In the genomic region with DNA sequence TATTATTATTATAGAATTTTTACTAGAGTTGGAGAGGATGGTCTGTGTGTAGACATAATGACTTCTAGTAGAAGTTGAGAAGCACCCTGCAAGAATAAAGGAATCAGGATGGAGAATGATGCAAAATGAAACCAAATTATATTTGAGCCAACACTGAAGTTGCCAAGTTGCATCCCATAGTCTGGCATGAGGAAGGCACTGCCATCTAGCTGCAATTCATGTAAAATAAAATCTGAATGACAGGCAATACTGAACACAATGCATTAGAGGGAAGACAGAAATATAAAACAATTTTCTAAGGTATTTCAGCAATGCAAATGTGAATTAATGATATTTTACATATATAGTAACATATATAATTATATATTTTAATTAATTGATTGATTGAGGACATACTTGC, we compare ENCODE assay signal across 34 mouse cellular contexts. TPM values are rescaled to one million over a fixed set of nuclear protein-coding genes. Genes with fewer than 3 reads are reported as not detected.
DNase-seq lines count a peak whose midpoint lies in the region; ATAC-seq and TF ChIP-seq lines count a peak whose summit lies in the region.
"Had no signal": no experiment of that assay in that cellular context is flagged by ENCODE, and none has a peak within 500 bp of the region (broad histone marks: within the 10 kb centered on the region; RNA-seq: fewer than 3 reads in every experiment).

No protein-coding gene starts in this region.

- no peaks in the 10 kb centered on the region for H3K9me3 ChIP-seq in embryonic facial prominence, embryonic 14.5 days (ENCODE audit: control insufficient read depth, low read length)
- no peaks in the 10 kb centered on the region for H3K9me3 ChIP-seq in embryonic facial prominence, embryonic 10.5 days
- H3K9me3 ChIP-seq in midbrain, postnatal 0 days (ENCODE audit: low read length) = no peaks in the 10 kb centered on the region
- H3K9me3 ChIP-seq in midbrain, embryonic 10.5 days (replicated peaks) = no peaks in the 10 kb centered on the region
- H3K9me3 ChIP-seq: embryonic facial prominence, embryonic 13.5 days; G1E; heart, embryonic 13.5 days; hindbrain, embryonic 12.5 days; limb, embryonic 10.5 days; liver, embryonic 15.5 days; lung, embryonic 15.5 days; megakaryocyte, embryonic 14.5 days; stomach, embryonic 15.5 days had no signal

- H3K36me3 ChIP-seq in embryonic facial prominence, embryonic 14.5 days (ENCODE audit: control insufficient read depth, insufficient read depth, low read length) = no peaks in the 10 kb centered on the region
- no peaks in the 10 kb centered on the region for H3K36me3 ChIP-seq in embryonic facial prominence, embryonic 10.5 days (replicated peaks)
- H3K36me3 ChIP-seq in midbrain, postnatal 0 days (ENCODE audit: insufficient read depth, low read length) = no peaks in the 10 kb centered on the region
- no peaks in the 10 kb centered on the region for H3K36me3 ChIP-seq in midbrain, embryonic 10.5 days
- H3K36me3 ChIP-seq: embryonic facial prominence, embryonic 13.5 days; G1E; heart, embryonic 13.5 days; hindbrain, embryonic 12.5 days; limb, embryonic 10.5 days; liver, embryonic 15.5 days; lung, embryonic 15.5 days; stomach, embryonic 15.5 days had no signal

- H3K27ac ChIP-seq in embryonic facial prominence, embryonic 14.5 days (replicated peaks; ENCODE audit: low read depth, low read length) = no peak overlapping the region
- H3K27ac ChIP-seq in embryonic facial prominence, embryonic 10.5 days (replicated peaks) = no peak overlapping the region
- H3K27ac ChIP-seq in midbrain, postnatal 0 days (ENCODE audit: low read depth, low read length) = no peak overlapping the region
- H3K27ac ChIP-seq in midbrain, embryonic 10.5 days (replicated peaks) = no peak overlapping the region
- H3K27ac ChIP-seq: embryonic facial prominence, embryonic 13.5 days; heart, adult 2 months; heart, embryonic 13.5 days; hindbrain, embryonic 12.5 days; limb, embryonic 10.5 days; liver, embryonic 15.5 days; lung, embryonic 15.5 days; stomach, embryonic 15.5 days had no signal

- peak; percentile 74 for TF ChIP-seq CTCF in midbrain, postnatal 0 days (IDR thresholded peaks at IDR 0.05)

- H3K9ac ChIP-seq in embryonic facial prominence, embryonic 14.5 days (ENCODE audit: low read depth, low read length) = no peak overlapping the region
- no peak overlapping the region for H3K9ac ChIP-seq in midbrain, postnatal 0 days (replicated peaks; ENCODE audit: low read length, poor library complexity, severe bottlenecking)
- H3K9ac ChIP-seq: embryonic facial prominence, embryonic 13.5 days; heart, embryonic 13.5 days; hindbrain, embryonic 12.5 days; liver, embryonic 15.5 days; lung, embryonic 15.5 days; stomach, embryonic 15.5 days had no signal

- no peak overlapping the region for H3K4me3 ChIP-seq in embryonic facial prominence, embryonic 14.5 days (ENCODE audit: low read depth, low read length)
- H3K4me3 ChIP-seq in embryonic facial prominence, embryonic 10.5 days = no peak overlapping the region
- no peak overlapping the region for H3K4me3 ChIP-seq in midbrain, postnatal 0 days (ENCODE audit: low read depth, low read length)
- no peak overlapping the region for H3K4me3 ChIP-seq in midbrain, embryonic 10.5 days
- H3K4me3 ChIP-seq: embryonic facial prominence, embryonic 13.5 days; heart, adult 2 months; heart, embryonic 13.5 days; hindbrain, embryonic 12.5 days; limb, embryonic 10.5 days; liver, embryonic 15.5 days; lung, embryonic 15.5 days; megakaryocyte, embryonic 14.5 days; stomach, embryonic 15.5 days had no signal

- no peak overlapping the region for H3K4me2 ChIP-seq in embryonic facial prominence, embryonic 14.5 days (ENCODE audit: low read depth, low read length)
- no peak overlapping the region for H3K4me2 ChIP-seq in midbrain, postnatal 0 days (ENCODE audit: low read depth, low read length, poor library complexity, severe bottlenecking)
- H3K4me2 ChIP-seq: embryonic facial prominence, embryonic 13.5 days; heart, embryonic 13.5 days; hindbrain, embryonic 12.5 days; liver, embryonic 15.5 days; lung, embryonic 15.5 days; stomach, embryonic 15.5 days had no signal

- ATAC-seq in embryonic facial prominence, embryonic 14.5 days (ENCODE audit: low read depth) = no peak
- no peak for ATAC-seq in midbrain, postnatal 0 days (ENCODE audit: low FRiP score)
- ATAC-seq: inflammation-experienced regulatory T-cells, adult 6 months; Patski had no signal

- no peaks in the 10 kb centered on the region for H3K27me3 ChIP-seq in embryonic facial prominence, embryonic 14.5 days (replicated peaks; ENCODE audit: control insufficient read depth, insufficient read depth, low read length)
- H3K27me3 ChIP-seq in embryonic facial prominence, embryonic 10.5 days (replicated peaks; ENCODE audit: low read depth, poor library complexity, severe bottlenecking) = no peaks in the 10 kb centered on the region
- H3K27me3 ChIP-seq in midbrain, postnatal 0 days (ENCODE audit: insufficient read depth, low read length) = no peaks in the 10 kb centered on the region
- H3K27me3 ChIP-seq in midbrain, embryonic 10.5 days (ENCODE audit: low read depth, poor library complexity, severe bottlenecking) = no peaks in the 10 kb centered on the region
- H3K27me3 ChIP-seq: CH12.LX; embryonic facial prominence, embryonic 13.5 days; heart, embryonic 13.5 days; hindbrain, embryonic 12.5 days; liver, embryonic 15.5 days; lung, embryonic 15.5 days; megakaryocyte, embryonic 14.5 days; Patski; stomach, embryonic 15.5 days had no signal

- H3K4me1 ChIP-seq in embryonic facial prominence, embryonic 14.5 days (ENCODE audit: control insufficient read depth, insufficient read depth, low read length) = no peaks in the 10 kb centered on the region
- no peaks in the 10 kb centered on the region for H3K4me1 ChIP-seq in embryonic facial prominence, embryonic 10.5 days
- H3K4me1 ChIP-seq in midbrain, postnatal 0 days (ENCODE audit: insufficient read depth, low read length) = no peaks in the 10 kb centered on the region
- H3K4me1 ChIP-seq in midbrain, embryonic 10.5 days = no peaks in the 10 kb centered on the region
- H3K4me1 ChIP-seq: embryonic facial prominence, embryonic 13.5 days; heart, embryonic 13.5 days; hindbrain, embryonic 12.5 days; limb, embryonic 10.5 days; liver, embryonic 15.5 days; lung, embryonic 15.5 days; megakaryocyte, embryonic 14.5 days; stomach, embryonic 15.5 days had no signal

- peak; percentile 1 for DNase-seq in embryonic facial prominence, embryonic 14.5 days (ENCODE audit: low spot score)
- no peak for DNase-seq in embryonic facial prominence, embryonic 10.5 days (ENCODE audit: low spot score)
- peak; percentile 3 for DNase-seq in layer of hippocampus, adult 11-12 months (ENCODE audit: low spot score)
- no peak for DNase-seq in layer of hippocampus, adult 9-11 months
- DNase-seq in midbrain, postnatal 0 days (ENCODE audit: low spot score) = peak; percentile 26
- no peak for DNase-seq in midbrain, embryonic 10.5 days (ENCODE audit: low spot score)
- DNase-seq in adrenal gland, adult 2 months = no peak
- DNase-seq: adrenal gland, postnatal 10 days; cerebellum, adult 9-10 months; gastrocnemius, postnatal 25 days; heart, adult 2 months; heart, postnatal 14 days; kidney, adult 18-20 months; kidney, postnatal 10 days; liver; lung, postnatal 36 days; thymus, adult 2 months; thymus, postnatal 4 days had no signal

RNA-seq across cellular contexts. Expression of a gene that starts 36.9 kb away (rescaled TPM):
- polyA plus RNA-seq in embryonic facial prominence, embryonic 14.5 days (2014; fragmentation: Nextera tagmentation; extraction: Ambion mirVana) = not detected in 2 replicates
- polyA plus RNA-seq in embryonic facial prominence, embryonic 10.5 days (2016; fragmentation: Nextera tagmentation; extraction: Ambion mirVana) = not detected in 2 replicates
- total RNA-seq in midbrain, postnatal 0 days (2014; rRNA removed) = not detected in 2 replicates
- not detected in 2 replicates for polyA plus RNA-seq in midbrain, postnatal 0 days (2015; fragmentation: Nextera tagmentation; extraction: Ambion mirVana)
- polyA plus RNA-seq in midbrain, embryonic 10.5 days (2016; fragmentation: Nextera tagmentation; extraction: Ambion mirVana) = not detected in 2 replicates
- total RNA-seq in adrenal gland, adult 2 months (2021) = not detected
- polyA plus RNA-seq in adrenal gland, adult 2 months (2012; rRNA removed) = not detected in 2 replicates
- total RNA-seq: adrenal gland, postnatal 10 days; CH12.LX; gastrocnemius, postnatal 25 days; heart, adult 2 months; heart, postnatal 14 days; layer of hippocampus, adult 18-20 months; left cerebral cortex, adult 18-20 months; monocyte, adult 5-6 weeks; neutrophil, adult 5-6 weeks had no signal
- polyA plus RNA-seq: embryonic facial prominence, embryonic 13.5 days; G1E; heart, adult 2 months; heart, embryonic 13.5 days; hindbrain, embryonic 12.5 days; inflammation-experienced regulatory T-cells, adult 6 months; limb, embryonic 10.5 days; liver, embryonic 15.5 days; lung, embryonic 15.5 days; Patski; stomach, embryonic 15.5 days; thymus, adult 2 months had no signal

RNA-seq across cellular contexts. Expression of a gene that starts 50.7 kb away (rescaled TPM):
- polyA plus RNA-seq in embryonic facial prominence, embryonic 14.5 days (2014; fragmentation: Nextera tagmentation; extraction: Ambion mirVana) = 0.59 and 0.63 TPM in 2 replicates
- 0.21 TPM in 1 of 2 replicates, not detected in the other for polyA plus RNA-seq in embryonic facial prominence, embryonic 10.5 days (2016; fragmentation: Nextera tagmentation; extraction: Ambion mirVana)
- total RNA-seq in midbrain, postnatal 0 days (2014; rRNA removed) = 2.0 and 2.8 TPM in 2 replicates
- polyA plus RNA-seq in midbrain, postnatal 0 days (2015; fragmentation: Nextera tagmentation; extraction: Ambion mirVana) = 1.3 and 1.9 TPM in 2 replicates
- polyA plus RNA-seq in midbrain, embryonic 10.5 days (2016; fragmentation: Nextera tagmentation; extraction: Ambion mirVana) = 0.16 and 0.20 TPM in 2 replicates
- total RNA-seq in adrenal gland, adult 2 months (2021) = under 1 TPM; 0.72 to 0.97 TPM
- polyA plus RNA-seq in adrenal gland, adult 2 months (2012; rRNA removed) = 0.03 and 0.36 TPM in 2 replicates
- total RNA-seq: CH12.LX; heart, adult 2 months; heart, postnatal 14 days; neutrophil, adult 5-6 weeks had no signal
- polyA plus RNA-seq: embryonic facial prominence, embryonic 13.5 days; G1E; inflammation-experienced regulatory T-cells, adult 6 months; limb, embryonic 10.5 days; Patski had no signal

Comparison
In these comparisons a context has a peak if more than half of its experiments do, and no peak if none do; other contexts are left out.
1. DNase-seq: peak in embryonic facial prominence, embryonic 14.5 days (single experiment), layer of hippocampus, adult 11-12 months (single experiment) and midbrain, postnatal 0 days (single experiment); none in embryonic facial prominence, embryonic 10.5 days (single experiment), layer of hippocampus, adult 9-11 months (single experiment), midbrain, embryonic 10.5 days (single experiment) and adrenal gland, adult 2 months (single experiment).